Mouse (Mus musculus): ENCODE measurements around the gene Srpr.

DNA sequence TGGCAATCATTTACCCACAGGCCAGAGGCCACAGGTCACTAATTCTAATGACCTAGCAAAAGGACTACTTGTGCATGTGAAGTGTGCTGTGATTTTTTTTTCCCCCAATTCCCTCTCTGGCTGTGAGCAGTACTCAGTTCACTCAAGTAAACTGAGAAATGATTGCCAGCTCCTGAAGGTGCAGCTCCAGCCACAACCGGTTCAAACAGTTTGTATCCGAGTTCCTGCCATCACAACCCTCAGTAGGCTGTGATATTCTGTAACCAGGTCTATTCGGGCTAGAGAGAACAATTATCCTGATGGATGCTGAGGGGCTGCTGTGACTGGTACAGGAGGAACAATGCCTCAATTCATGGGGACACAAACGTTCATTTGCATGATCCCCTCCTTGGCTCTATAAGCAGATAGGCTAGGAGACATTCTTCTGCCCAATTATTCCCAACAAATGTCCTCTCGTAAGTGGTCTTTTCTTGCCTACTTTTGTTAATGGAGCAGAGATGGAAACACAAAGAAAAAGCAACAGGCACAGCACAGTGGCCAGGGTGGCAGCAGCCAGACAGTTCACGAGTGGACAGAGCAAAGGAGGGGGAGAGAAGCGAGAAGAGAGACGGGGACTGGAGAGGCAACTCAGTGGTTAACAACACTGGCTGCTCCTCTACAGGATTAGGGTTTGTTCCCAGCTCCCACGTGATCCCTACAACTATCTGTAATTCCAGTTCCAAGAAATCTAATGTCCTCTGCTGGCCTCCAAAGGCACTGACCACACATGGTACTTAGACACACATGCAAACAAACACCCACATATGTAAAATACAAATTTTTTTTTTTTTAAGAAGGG, 33.0 kb upstream of the Srpr start:
- TF ChIP-seq GABPA (IDR thresholded peaks at IDR 0.05; ENCODE audit: low read depth, low read length) (no peak), RAD21 (IDR thresholded peaks at IDR 0.05; ENCODE audit: low read depth, low read length) (no peak), NELFE (IDR thresholded peaks at IDR 0.05; ENCODE audit: low read depth, low read length) (no peak), MAZ (IDR thresholded peaks at IDR 0.05; ENCODE audit: low read depth, low read length) (no peak), ZMIZ1 (IDR thresholded peaks at IDR 0.05; ENCODE audit: low read depth, low read length) (no peak), GATA1 (IDR thresholded peaks at IDR 0.05; ENCODE audit: low read depth, low read length) (no peak), RCOR1 (IDR thresholded peaks at IDR 0.05; ENCODE audit: low read depth, low read length) (no peak), SIN3A (IDR thresholded peaks at IDR 0.05; ENCODE audit: low read length) (no peak), CTCF (IDR thresholded peaks at IDR 0.05 in 2 of 3, conservative IDR thresholded peaks at IDR 0.05 in 1 of 3; ENCODE audit: control insufficient read depth in 1 of 3, insufficient read depth in 1 of 3, low read depth in 2 of 3, low read length in 3 of 3, poor library complexity in 1 of 3, severe bottlenecking in 1 of 3) (no peak), CHD1 (IDR thresholded peaks at IDR 0.05; ENCODE audit: low read depth, low read length) (no peak), POLR2AphosphoS2 (IDR thresholded peaks at IDR 0.05; ENCODE audit: low read length) (no peak), POLR2A (IDR thresholded peaks at IDR 0.05; ENCODE audit: control insufficient read depth in 1 of 2, insufficient read depth in 1 of 2, low read depth in 1 of 2, low read length in 2 of 2, poor library complexity in 1 of 2) (no peak)

Data from MEL (cell line).